Mouse (Mus musculus) liver, embryonic 15.5 days (tissue): ENCODE data around the gene Ankrd44. TPM values are rescaled to one million over a fixed set of nuclear protein-coding genes. Genes with fewer than 3 reads are reported as not detected.

Source experiments
- ATAC-seq: fragments of 200-750 bp; cut with Nextera tagmentation; 2 replicates; pipeline ENCODE4 v1.8.0; 2017; ENCODE audit warnings: moderate number of reproducible peaks, mild to moderate bottlenecking, moderate library complexity; ENCODE audit not compliant: insufficient read depth
- H3K27ac ChIP-seq: fragments of 300-500 bp; sonication (generic); replicated peaks from 2 replicates; pipeline ENCODE4 v1.5.1; 2015; ENCODE audit warnings: mild to moderate bottlenecking, inconsistent platforms
- H3K27me3 ChIP-seq: fragments of 300-500 bp; sonication (generic); 2 replicates; pipeline ENCODE4 v1.6.1; 2015; ENCODE audit warnings: mild to moderate bottlenecking, inconsistent platforms
- H3K36me3 ChIP-seq: fragments of 300-500 bp; sonication (generic); replicated peaks from 2 replicates; pipeline ENCODE4 v1.6.1; 2015; ENCODE audit warnings: moderate library complexity, mild to moderate bottlenecking, inconsistent platforms
- H3K4me1 ChIP-seq: fragments of 300-500 bp; sonication (generic); replicated peaks from 2 replicates; pipeline ENCODE4 v1.6.1; 2015; ENCODE audit warnings: inconsistent platforms
- H3K4me2 ChIP-seq: fragments of 300-500 bp; sonication (generic); 2 replicates; pipeline ENCODE4 v1.6.1; 2015; ENCODE audit warnings: moderate library complexity, mild to moderate bottlenecking, inconsistent platforms
- H3K4me3 ChIP-seq: fragments of 300-500 bp; sonication (generic); replicated peaks from 2 replicates; pipeline ENCODE4 v1.5.1; 2015; ENCODE audit warnings: mild to moderate bottlenecking, inconsistent platforms
- H3K9ac ChIP-seq: fragments of 300-500 bp; sonication (generic); 2 replicates; pipeline ENCODE4 v1.6.1; 2015; ENCODE audit warnings: moderate library complexity, mild to moderate bottlenecking, inconsistent platforms
- H3K9me3 ChIP-seq: fragments of 300-500 bp; sonication (generic); replicated peaks from 2 replicates; pipeline ENCODE4 v1.6.1; 2016; ENCODE audit warnings: inconsistent platforms
- WGBS: fragments of 180-500 bp; shearing (Covaris S2); methylation state at CpG from one replicate; pipeline ENCODE4 v1.1.7; 2015; ENCODE audit warnings: mixed read lengths; ENCODE audit not compliant: insufficient replicate concordance; 5-methylcytosine and 5-hydroxymethylcytosine counted together
- polyA plus RNA-seq: library from polyadenylated mRNA; unstranded; fragments of >200 nt; fragmentation: Nextera tagmentation; extraction: Ambion mirVana; gene quantifications from 2 replicates; pipeline ENCODE4 v1.2.1, GENCODE M21; 2015

Ankrd44 gene
- polyA plus RNA-seq, 1 experiment from 2014 or later = 3.7 TPM

DNA sequence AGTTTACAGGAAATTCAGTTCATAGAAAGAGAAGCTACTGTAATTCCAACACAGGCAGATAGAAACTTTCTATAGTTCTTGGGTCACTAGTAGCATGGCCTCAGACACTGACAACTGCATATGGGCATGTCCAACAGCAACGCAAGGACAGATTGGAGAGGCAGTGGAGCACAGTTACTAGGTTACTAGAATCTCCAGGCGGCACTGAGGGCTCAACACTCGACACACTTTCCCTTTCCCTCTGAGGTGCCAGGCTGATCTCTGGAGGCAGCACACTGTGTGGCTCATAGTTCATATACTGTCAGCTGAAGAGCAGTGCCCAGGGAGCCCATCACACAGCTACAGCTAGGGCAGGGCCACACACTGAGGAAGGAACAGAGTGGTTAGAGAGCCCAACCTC, 118.4 kb downstream of the Ankrd44 start:
- H3K27ac ChIP-seq = no peak overlapping the region
- H3K4me3 ChIP-seq = no peak overlapping the region
- H3K27me3 ChIP-seq = no peaks in the 10 kb centered on the region
- H3K4me2 ChIP-seq = no peak overlapping the region
- H3K4me1 ChIP-seq = peaks cover 4% of the 10 kb centered on the region; the same call in 1 of the 2 replicates
- H3K9me3 ChIP-seq = no peaks in the 10 kb centered on the region
- no peaks in the 10 kb centered on the region for H3K36me3 ChIP-seq
- no peak overlapping the region for H3K9ac ChIP-seq
- WGBS = 51% methylated on average over 3 of the region's 3 CpGs
- no peak for ATAC-seq

- Histone ChIP-seq H3K9ac (no peak overlapping the region), H3K27me3 (no peaks in the 10 kb centered on the region), H3K9me3 (no peaks in the 10 kb centered on the region), H3K27ac (no peak overlapping the region), H3K4me3 (no peak overlapping the region), H3K36me3 (no peaks in the 10 kb centered on the region), H3K4me1 (peaks cover 6% of the 10 kb centered on the region; the same call in 1 of the 2 replicates), H3K4me2 (no peak overlapping the region)
- 57% methylated on average over 2 of the region's 2 CpGs for WGBS
- ATAC-seq = no peak
These were observed 119.9 kb downstream of the Ankrd44 start for GRCm38 (mm10) chr1:54806116-54806850.

GRCm38 (mm10) chr1:54804406-54804805, 121.8 kb downstream of the Ankrd44 start:
- H3K4me2 ChIP-seq = no peak overlapping the region
- no peaks in the 10 kb centered on the region for H3K9me3 ChIP-seq
- H3K36me3 ChIP-seq = no peaks in the 10 kb centered on the region
- H3K27ac ChIP-seq = no peak overlapping the region
- WGBS = 71% methylated on average over 9 of the region's 9 CpGs
- no peak overlapping the region for H3K9ac ChIP-seq
- no peaks in the 10 kb centered on the region for H3K27me3 ChIP-seq
- no peak for ATAC-seq
- H3K4me1 ChIP-seq = 0 out of 2 replicates have a peak, but pooled peaks cover 2% of the 10 kb centered on the region
- H3K4me3 ChIP-seq = no peak overlapping the region

GRCm38 (mm10) chr1:54802703-54803102, 123.5 kb downstream of the Ankrd44 start:
- Histone ChIP-seq H3K36me3 (no peaks in the 10 kb centered on the region), H3K9ac (no peak overlapping the region), H3K4me3 (no peak overlapping the region), H3K4me1 (0 out of 2 replicates have a peak, but pooled peaks cover 2% of the 10 kb centered on the region), H3K27ac (no peak overlapping the region), H3K27me3 (no peaks in the 10 kb centered on the region), H3K9me3 (no peaks in the 10 kb centered on the region), H3K4me2 (no peak overlapping the region)
- 63% methylated on average over 11 of the region's 11 CpGs for WGBS
- ATAC-seq = no peak

DNA sequence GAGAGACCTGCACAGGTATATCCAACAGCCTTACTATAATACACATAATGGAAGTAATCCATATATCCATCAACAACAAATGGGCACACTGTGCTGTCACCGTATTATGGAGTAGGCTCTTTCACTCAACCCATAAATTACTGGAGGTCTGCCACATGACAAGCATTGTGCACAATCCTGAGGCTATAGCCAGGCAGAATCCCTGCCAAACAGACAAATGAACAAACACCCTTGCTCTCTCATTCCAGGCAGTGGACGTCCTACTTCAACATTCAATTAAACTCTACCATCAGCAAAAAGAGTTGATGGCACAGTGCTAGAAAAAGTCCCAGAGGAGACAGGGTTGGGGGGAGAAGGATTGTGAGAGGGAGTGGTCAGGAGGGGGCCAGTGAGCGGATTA, 124.9 kb downstream of the Ankrd44 start:
- Histone ChIP-seq H3K4me1 (0 out of 2 replicates have a peak, but pooled peaks cover 2% of the 10 kb centered on the region), H3K9me3 (no peaks in the 10 kb centered on the region), H3K27ac (no peak overlapping the region), H3K4me3 (no peak overlapping the region), H3K36me3 (no peaks in the 10 kb centered on the region), H3K4me2 (no peak overlapping the region), H3K9ac (no peak overlapping the region), H3K27me3 (no peaks in the 10 kb centered on the region)
- no peak for ATAC-seq
- 64% methylated on average over 3 of the region's 3 CpGs for WGBS

GRCm38 (mm10) chr1:54799421-54799820, 126.8 kb downstream of the Ankrd44 start:
- Histone ChIP-seq H3K9me3 (no peaks in the 10 kb centered on the region), H3K36me3 (no peaks in the 10 kb centered on the region), H3K4me3 (no peak overlapping the region), H3K27ac (no peak overlapping the region), H3K4me2 (no peak overlapping the region), H3K4me1 (0 out of 2 replicates have a peak, but pooled peaks cover 2% of the 10 kb centered on the region), H3K9ac (no peak overlapping the region), H3K27me3 (no peaks in the 10 kb centered on the region)
- WGBS = 54% methylated on average over 1 of the region's 1 CpGs
- no peak for ATAC-seq

DNA sequence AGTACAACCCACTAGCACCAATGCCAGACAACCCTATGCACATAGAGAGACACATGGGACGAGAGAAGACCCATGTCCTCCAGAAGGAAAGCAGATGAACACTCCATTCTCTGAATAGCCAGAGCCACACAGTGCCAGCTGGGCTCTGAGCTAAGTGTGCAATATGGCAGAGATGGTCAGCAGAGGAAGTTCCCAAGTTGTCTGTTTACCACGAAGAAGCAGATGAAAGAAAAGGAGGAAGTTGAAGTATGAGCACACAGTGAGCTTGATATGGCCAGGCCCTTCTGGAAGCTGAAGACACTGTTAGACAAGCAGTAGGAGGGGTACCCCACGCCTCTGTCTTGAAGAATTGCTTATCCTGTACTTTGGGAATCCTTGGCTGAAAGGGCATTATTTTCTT, 127.8 kb downstream of the Ankrd44 start:
- Histone ChIP-seq H3K9me3 (no peaks in the 10 kb centered on the region), H3K9ac (no peak overlapping the region), H3K4me2 (no peak overlapping the region), H3K27me3 (no peaks in the 10 kb centered on the region), H3K36me3 (no peaks in the 10 kb centered on the region), H3K27ac (no peak overlapping the region; the same call in 1 of the 2 replicates), H3K4me3 (no peak overlapping the region), H3K4me1 (0 out of 2 replicates have a peak, but pooled peaks cover 2% of the 10 kb centered on the region)
- no peak for ATAC-seq
- WGBS = 12% methylated on average over 3 of the region's 3 CpGs

- no peaks in the 10 kb centered on the region for H3K27me3 ChIP-seq
- H3K4me3 ChIP-seq = no peak overlapping the region
- H3K9me3 ChIP-seq = no peaks in the 10 kb centered on the region
- H3K27ac ChIP-seq = no peak overlapping the region
- H3K4me1 ChIP-seq = no peaks in the 10 kb centered on the region
- no peak overlapping the region for H3K4me2 ChIP-seq
- no peak for ATAC-seq
- H3K36me3 ChIP-seq = no peaks in the 10 kb centered on the region
- H3K9ac ChIP-seq = no peak overlapping the region
- WGBS = 80% methylated on average over 2 of the region's 2 CpGs
These were observed 131.5 kb downstream of the Ankrd44 start for GRCm38 (mm10) chr1:54794709-54795108.

GRCm38 (mm10) chr1:54791406-54791805, 134.8 kb downstream of the Ankrd44 start:
- no peak for ATAC-seq
- H3K27ac ChIP-seq = no peak overlapping the region
- no peaks in the 10 kb centered on the region for H3K9me3 ChIP-seq
- H3K4me1 ChIP-seq = no peaks in the 10 kb centered on the region
- H3K9ac ChIP-seq = no peak overlapping the region
- no peak overlapping the region for H3K4me3 ChIP-seq
- H3K27me3 ChIP-seq = no peaks in the 10 kb centered on the region
- H3K36me3 ChIP-seq = no peaks in the 10 kb centered on the region
- H3K4me2 ChIP-seq = no peak overlapping the region
- WGBS = 53% methylated on average over 3 of the region's 3 CpGs

DNA sequence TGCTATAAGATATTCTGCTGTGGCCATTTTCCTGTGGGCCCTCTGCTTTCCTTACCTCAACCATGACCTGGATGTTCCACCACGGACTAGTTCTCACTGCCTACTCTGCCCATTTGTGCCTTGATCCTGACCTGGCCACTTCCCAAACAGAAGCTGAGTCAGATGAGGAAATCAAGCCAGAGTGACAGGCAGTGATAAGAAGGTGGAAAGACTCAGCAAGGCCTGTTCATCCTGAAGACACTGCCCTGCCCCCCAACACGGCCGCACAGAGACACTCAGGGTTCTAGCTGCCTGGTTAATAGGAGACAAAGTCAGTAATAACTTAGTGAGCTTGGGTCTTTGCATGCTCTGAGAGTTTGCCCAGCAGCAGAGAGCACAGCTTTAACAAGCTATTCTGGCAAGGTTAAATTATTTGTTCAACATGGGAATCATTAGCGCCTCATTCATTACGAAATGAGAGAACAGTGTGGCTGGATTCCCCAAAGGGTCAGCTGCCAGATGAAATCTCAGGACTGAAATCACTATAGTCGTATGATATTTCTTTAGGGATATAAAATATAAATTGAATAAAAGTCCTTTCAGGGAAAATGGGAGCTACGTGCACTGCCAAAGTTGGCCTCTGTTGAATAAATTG, 136.7 kb downstream of the Ankrd44 start:
- Histone ChIP-seq H3K9ac (no peak overlapping the region), H3K4me1 (no peaks in the 10 kb centered on the region), H3K36me3 (no peaks in the 10 kb centered on the region), H3K27me3 (no peaks in the 10 kb centered on the region), H3K27ac (no peak overlapping the region), H3K4me3 (no peak overlapping the region), H3K9me3 (no peaks in the 10 kb centered on the region), H3K4me2 (no peak overlapping the region)
- ATAC-seq = no peak
- WGBS = 42% methylated on average over 7 of the region's 7 CpGs

GRCm38 (mm10) chr1:54788337-54788736, 137.8 kb downstream of the Ankrd44 start:
- no peak overlapping the region for H3K4me2 ChIP-seq
- no peaks in the 10 kb centered on the region for H3K27me3 ChIP-seq
- no peak overlapping the region for H3K4me3 ChIP-seq
- no peak for ATAC-seq
- WGBS = 48% methylated on average over 4 of the region's 4 CpGs
- no peaks in the 10 kb centered on the region for H3K4me1 ChIP-seq
- H3K36me3 ChIP-seq = no peaks in the 10 kb centered on the region
- no peaks in the 10 kb centered on the region for H3K9me3 ChIP-seq
- no peak overlapping the region for H3K9ac ChIP-seq
- H3K27ac ChIP-seq = no peak overlapping the region
